Mouse (Mus musculus) hindbrain, postnatal 0 days (tissue): Measurements from ENCODE around the gene Arhgdib. TPM values are rescaled to one million over a fixed set of nuclear protein-coding genes. Genes with fewer than 3 reads are reported as not detected.
"Not testable (repeated sequence)": the region's sequence is repeated elsewhere in the genome, so short reads cannot be mapped to it uniquely, and the experiment has no call there.

ENCODE experiments used
- ATAC-seq: fragments of 200-750 bp; cut with Nextera tagmentation; 2 replicates; pipeline ENCODE4 v1.8.0; 2017; ENCODE audit warnings: mild to moderate bottlenecking, moderate TSS enrichment, moderate library complexity
- DNase-seq: peaks from one replicate; pipeline ENCODE4 v3.0.0-alpha.2; 2015; ENCODE audit warnings: low spot score
- H3K27ac ChIP-seq: fragments of 300-500 bp; sonication (generic); 2 replicates; pipeline ENCODE4 v1.5.1; 2014; ENCODE audit warnings: mild to moderate bottlenecking
- H3K27me3 ChIP-seq: fragments of 300-500 bp; sonication (generic); 2 replicates; pipeline ENCODE4 v1.6.1; 2014; ENCODE audit warnings: low read length, mixed read lengths; ENCODE audit not compliant: insufficient read depth
- H3K36me3 ChIP-seq: fragments of 300-500 bp; sonication (generic); 2 replicates; pipeline ENCODE4 v1.6.1; 2014; ENCODE audit warnings: low read length, mixed read lengths; ENCODE audit not compliant: insufficient read depth
- H3K4me1 ChIP-seq: fragments of 300-500 bp; sonication (generic); 2 replicates; pipeline ENCODE4 v1.6.1; 2014; ENCODE audit warnings: antibody characterized with exemption, low read length, mixed read lengths; ENCODE audit not compliant: insufficient read depth
- H3K4me2 ChIP-seq: fragments of 300-500 bp; sonication (generic); 2 replicates; pipeline ENCODE4 v1.6.1; 2014; ENCODE audit warnings: low read depth, mild to moderate bottlenecking, low read length, moderate library complexity, mixed read lengths
- H3K4me3 ChIP-seq: fragments of 300-500 bp; sonication (generic); 2 replicates; pipeline ENCODE4 v1.5.1; 2014; ENCODE audit warnings: low read length
- H3K9ac ChIP-seq: fragments of 300-500 bp; sonication (generic); replicated peaks from 2 replicates; pipeline ENCODE4 v1.6.1; 2014; ENCODE audit warnings: mild to moderate bottlenecking, low read length, moderate library complexity, mixed read lengths
- H3K9me3 ChIP-seq: fragments of 300-500 bp; sonication (generic); 2 replicates; pipeline ENCODE4 v1.6.1; 2016; ENCODE audit warnings: low read length, mixed read lengths
- CTCF ChIP-seq: IDR thresholded peaks from 2 replicates; pipeline ENCODE4 v1.5.1; 2016; ENCODE audit warnings: antibody characterized with exemption, control low read depth, low read depth
- WGBS: fragments of 180-500 bp; shearing (Covaris S2); extraction: QIAGEN DNeasy Blood & Tissue Kit; methylation state at CpG from one replicate; pipeline ENCODE4 v1.1.7; 2014; 5-methylcytosine and 5-hydroxymethylcytosine counted together
- polyA plus RNA-seq: library from polyadenylated mRNA; unstranded; fragments of >200 nt; fragmentation: Nextera tagmentation; extraction: Ambion mirVana; gene quantifications from 2 replicates; pipeline ENCODE4 v1.2.1, GENCODE M21; 2015
- total RNA-seq: library from RNA; depleted of rRNA; stranded (reverse); fragments of >200 nt; gene quantifications from 2 replicates; pipeline ENCODE4 v1.2.3, GENCODE M21; 2014

The Arhgdib gene
- total and polyA plus RNA-seq, 2 experiments from 2014 or later, result 7.2 to 18.8 TPM

DNA sequence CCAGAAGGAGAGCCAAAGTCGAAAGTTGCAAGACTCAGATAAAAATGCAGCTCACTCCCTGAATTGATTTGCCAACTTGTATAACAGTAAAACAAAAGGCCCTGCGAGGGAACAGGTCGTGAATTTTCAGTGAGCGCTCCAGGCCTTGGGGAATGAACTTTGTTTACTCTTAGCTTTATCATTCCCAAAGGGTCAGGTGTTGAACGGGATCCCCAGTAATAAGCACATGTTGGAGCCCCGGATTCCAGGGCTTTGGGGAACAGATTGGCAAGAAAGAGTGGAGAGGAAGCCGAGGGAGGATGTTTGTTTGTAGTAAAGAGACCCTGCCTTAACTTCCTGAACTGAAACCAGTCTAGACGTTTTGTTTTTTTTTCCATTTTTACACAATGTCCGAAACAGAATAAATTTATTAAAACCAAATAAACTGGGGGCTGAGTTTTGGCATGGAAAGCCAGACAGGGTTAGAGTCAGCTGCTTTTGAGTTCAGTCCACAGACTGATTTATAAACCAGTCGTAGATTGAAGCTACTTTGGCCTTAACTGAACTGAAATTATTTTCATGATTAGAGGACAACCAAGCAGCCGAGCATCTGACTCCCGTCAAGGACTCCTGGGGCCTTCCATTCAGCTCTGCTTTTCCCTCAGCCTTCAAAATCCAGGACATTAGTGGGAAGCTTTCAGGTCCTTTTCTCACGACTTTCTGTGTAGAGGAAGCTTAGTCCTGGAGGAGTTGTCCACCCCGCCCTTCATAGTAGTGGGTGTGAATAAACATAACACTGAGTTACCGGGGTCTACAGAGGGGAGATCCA is 47.0 kb downstream of the Arhgdib start:
- Histone ChIP-seq H3K36me3 (no peaks in the 10 kb centered on the region), H3K4me1 (no peaks in the 10 kb centered on the region), H3K9ac (no peak overlapping the region), H3K27me3 (no peaks in the 10 kb centered on the region), H3K4me3 (no peak overlapping the region), H3K27ac (no peak overlapping the region), H3K9me3 (no peaks in the 10 kb centered on the region), H3K4me2 (no peak overlapping the region)
- no peak for TF ChIP-seq CTCF
- ATAC-seq, result no peak
- WGBS, result 62% methylated on average over 15 of the region's 15 CpGs
- DNase-seq, result no peak

DNA sequence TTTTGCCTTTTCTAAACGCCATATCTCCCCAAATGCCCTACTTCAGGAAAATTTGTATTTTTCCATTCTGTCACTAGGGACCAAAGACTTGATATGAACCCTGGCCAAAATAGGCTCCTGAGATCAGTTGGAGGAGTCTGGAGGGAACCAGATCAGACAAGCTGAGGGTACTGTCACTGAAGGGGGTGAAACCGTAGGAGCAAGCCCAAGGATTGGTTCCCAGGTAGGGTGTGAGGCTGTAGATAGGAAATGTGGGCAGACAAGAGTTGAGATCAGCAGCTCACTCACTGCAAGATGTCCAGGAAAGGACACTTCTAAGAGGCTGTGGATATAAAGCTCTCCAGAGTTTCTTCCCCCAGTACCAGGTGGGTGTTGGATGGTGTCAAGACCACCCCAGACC is 49.7 kb downstream of the Arhgdib start:
- Histone ChIP-seq H3K36me3 (no peaks in the 10 kb centered on the region), H3K27ac (no peak overlapping the region), H3K27me3 (no peaks in the 10 kb centered on the region), H3K4me2 (no peak overlapping the region), H3K4me1 (no peaks in the 10 kb centered on the region), H3K9me3 (no peaks in the 10 kb centered on the region), H3K9ac (no peak overlapping the region), H3K4me3 (no peak overlapping the region)
- ATAC-seq, result no peak
- no peak for TF ChIP-seq CTCF
- 90% methylated on average over 2 of the region's 2 CpGs for WGBS
- no peak for DNase-seq

DNA sequence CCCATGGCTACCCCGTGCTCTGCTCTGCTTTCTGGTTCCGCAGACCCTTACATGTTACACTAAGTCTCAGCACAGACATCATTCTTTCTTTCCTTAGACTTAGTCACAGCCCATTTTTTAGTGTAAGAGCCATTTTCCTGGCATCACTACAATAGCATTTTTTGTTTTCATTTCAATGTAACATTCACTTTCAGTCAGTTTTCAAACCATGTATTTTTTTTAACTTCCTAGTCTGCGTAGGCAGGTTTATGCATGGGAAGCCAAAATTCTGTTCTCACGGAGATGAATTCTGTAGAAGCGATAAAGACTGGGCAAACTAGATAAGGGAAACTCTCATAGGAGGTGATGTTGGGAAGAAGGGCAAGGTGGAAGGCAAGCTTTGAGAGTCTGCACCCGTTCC is 52.1 kb downstream of the Arhgdib start:
- no peaks in the 10 kb centered on the region for H3K36me3 ChIP-seq
- H3K4me3 ChIP-seq, result no peak overlapping the region
- DNase-seq (no peak), ATAC-seq (no peak)
- no peak overlapping the region for H3K4me2 ChIP-seq
- WGBS, result 92% methylated on average over 6 of the region's 6 CpGs
- H3K9me3 ChIP-seq, result no peaks in the 10 kb centered on the region
- no peaks in the 10 kb centered on the region for H3K27me3 ChIP-seq
- no peak for TF ChIP-seq CTCF
- H3K27ac ChIP-seq, result no peak overlapping the region
- H3K4me1 ChIP-seq, result no peaks in the 10 kb centered on the region
- no peak overlapping the region for H3K9ac ChIP-seq

DNA sequence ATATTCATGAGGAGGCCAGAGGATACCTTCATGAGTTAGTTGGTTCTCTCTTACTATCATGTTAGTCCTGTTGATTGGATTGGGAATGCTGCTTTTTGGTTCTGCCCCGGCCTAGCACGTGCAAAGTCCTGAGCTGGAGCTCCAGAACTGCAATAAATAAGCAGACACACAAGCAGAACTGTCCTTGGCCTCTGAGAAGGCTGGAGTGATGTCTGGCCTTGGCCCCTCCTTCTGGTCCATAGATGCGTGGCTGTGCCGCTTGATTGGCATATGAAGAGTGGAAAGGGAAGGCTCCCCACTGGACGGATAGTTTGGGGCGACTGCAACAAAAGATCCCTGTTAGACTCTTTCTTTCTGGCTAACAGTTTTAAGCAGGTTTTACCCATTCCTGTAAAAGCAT is 52.6 kb downstream of the Arhgdib start:
- no peaks in the 10 kb centered on the region for H3K27me3 ChIP-seq
- no peaks in the 10 kb centered on the region for H3K9me3 ChIP-seq
- H3K9ac ChIP-seq, result no peak overlapping the region
- no peak overlapping the region for H3K27ac ChIP-seq
- ATAC-seq (no peak), DNase-seq (no peak)
- H3K4me3 ChIP-seq, result no peak overlapping the region
- no peaks in the 10 kb centered on the region for H3K4me1 ChIP-seq
- TF ChIP-seq CTCF, result no peak
- no peaks in the 10 kb centered on the region for H3K36me3 ChIP-seq
- WGBS, result 87% methylated on average over 6 of the region's 6 CpGs
- H3K4me2 ChIP-seq, result no peak overlapping the region

DNA sequence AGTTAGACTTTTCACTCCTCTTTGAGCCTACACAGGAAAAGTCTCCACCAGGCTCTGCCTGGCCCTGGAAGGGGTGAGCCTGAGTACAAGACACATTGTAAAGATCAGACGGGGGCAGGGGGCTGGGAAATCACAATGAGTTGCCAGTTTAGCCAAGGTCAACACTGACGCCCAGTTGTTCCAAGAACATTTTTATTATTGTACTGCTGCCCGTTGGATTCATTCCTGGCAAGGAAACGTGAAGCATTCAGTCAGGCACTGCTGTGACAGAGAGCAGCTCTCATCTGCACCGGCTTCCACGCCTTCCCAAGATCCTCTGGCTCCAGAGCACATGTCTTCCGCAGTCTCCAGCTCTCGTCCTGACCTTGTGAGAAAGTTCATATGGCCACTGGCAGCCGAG is 53.8 kb downstream of the Arhgdib start:
- ATAC-seq, result no peak
- Histone ChIP-seq H3K4me2 (no peak overlapping the region), H3K27me3 (no peaks in the 10 kb centered on the region), H3K27ac (no peak overlapping the region), H3K4me3 (no peak overlapping the region), H3K9me3 (no peaks in the 10 kb centered on the region), H3K9ac (no peak overlapping the region), H3K36me3 (no peaks in the 10 kb centered on the region), H3K4me1 (no peaks in the 10 kb centered on the region)
- WGBS, result 66% methylated on average over 9 of the region's 9 CpGs
- no peak for TF ChIP-seq CTCF
- peak; percentile 3 for DNase-seq

DNA sequence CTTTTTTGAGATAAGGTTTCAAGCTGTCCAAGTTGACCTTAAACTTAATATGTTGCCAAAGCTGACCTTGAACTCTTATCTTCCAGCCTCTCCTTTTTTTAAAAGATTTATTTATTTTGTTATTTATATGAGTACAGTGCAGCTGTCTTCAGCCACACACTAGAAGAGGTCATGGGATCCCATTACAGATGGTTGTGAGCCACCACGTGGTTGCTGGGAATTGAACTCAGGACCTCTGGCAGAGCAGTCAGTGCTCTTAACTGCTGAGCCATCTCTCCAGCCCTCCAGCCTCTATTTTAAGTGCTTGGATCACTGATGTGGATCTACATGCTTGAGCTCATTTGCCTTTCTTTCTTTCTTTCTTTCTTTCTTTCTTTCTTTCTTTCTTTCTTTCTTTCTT is 56.9 kb downstream of the Arhgdib start:
- H3K4me1 ChIP-seq, H3K4me2 ChIP-seq: not testable (repeated sequence)
- 63% methylated on average over 1 of the region's 1 CpGs for WGBS

DNA sequence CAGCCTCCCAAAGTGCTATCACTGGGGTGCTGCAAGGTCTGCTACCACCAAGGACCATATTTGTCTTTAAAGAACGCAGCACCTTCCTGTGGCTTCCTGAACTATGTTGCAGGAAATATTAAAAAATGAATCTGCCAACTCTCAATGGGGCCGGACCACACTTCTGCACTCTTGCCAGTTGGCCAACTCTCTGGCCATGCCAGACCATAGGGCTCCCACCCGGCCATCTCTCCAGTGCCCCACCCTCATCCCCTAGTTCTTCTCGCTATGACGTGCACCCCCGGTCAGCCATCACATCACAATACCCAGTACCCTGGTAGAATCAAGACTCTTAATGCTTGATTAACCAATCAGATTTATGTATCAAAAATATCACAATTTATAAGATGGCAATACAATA is 57.7 kb downstream of the Arhgdib start:
- DNase-seq (no peak), ATAC-seq (no peak)
- H3K9ac ChIP-seq, result no peak overlapping the region
- no peak overlapping the region for H3K4me2 ChIP-seq
- H3K27ac ChIP-seq, result no peak overlapping the region
- H3K4me1 ChIP-seq, result no peaks in the 10 kb centered on the region
- no peak for TF ChIP-seq CTCF
- no peaks in the 10 kb centered on the region for H3K27me3 ChIP-seq
- H3K36me3 ChIP-seq, result no peaks in the 10 kb centered on the region
- H3K9me3 ChIP-seq, result no peaks in the 10 kb centered on the region
- H3K4me3 ChIP-seq, result no peak overlapping the region
- WGBS, result 91% methylated on average over 6 of the region's 6 CpGs

More for the DNA sequence above, 56.9 kb downstream of the Arhgdib start:
- H3K36me3 ChIP-seq, H3K9me3 ChIP-seq, H3K4me3 ChIP-seq, H3K9ac ChIP-seq, H3K27me3 ChIP-seq, ATAC-seq, H3K27ac ChIP-seq, DNase-seq: not testable (repeated sequence)
